Mouse (Mus musculus): Measurements from ENCODE around the gene Npc2. TPM values are rescaled to one million over a fixed set of nuclear protein-coding genes. Genes with fewer than 3 reads are reported as not detected.
A peak's percentile ranks its signal among the peaks of the same experiment; 100 is the strongest.

Gene Npc2
- polyA plus RNA-seq, 1 experiment from 2014 or later, result 80.7 TPM

- H3K9me3 ChIP-seq, result no peaks in the 10 kb centered on the region
- no peak overlapping the region for H3K9ac ChIP-seq (replicated peaks)
- H3K27ac ChIP-seq (replicated peaks), result no peak overlapping the region
- no peaks in the 10 kb centered on the region for H3K27me3 ChIP-seq
- ATAC-seq (replicated peaks), result no peak
- H3K4me2 ChIP-seq (replicated peaks), result no peak overlapping the region
- H3K4me1 ChIP-seq, result no peaks in the 10 kb centered on the region
- no peak overlapping the region for H3K4me3 ChIP-seq
- H3K36me3 ChIP-seq, result no peaks in the 10 kb centered on the region
- 77% methylated on average over 9 of the region's 9 CpGs for WGBS
These were observed 32.4 kb upstream of the Npc2 start for GRCm38 (mm10) chr12:84805228-84805842.

- H3K27me3 ChIP-seq, result no peaks in the 10 kb centered on the region
- 79% methylated on average over 3 of the region's 3 CpGs for WGBS
- no peak overlapping the region for H3K9ac ChIP-seq (replicated peaks)
- H3K36me3 ChIP-seq, result no peaks in the 10 kb centered on the region
- H3K27ac ChIP-seq (replicated peaks), result no peak overlapping the region
- H3K4me2 ChIP-seq (replicated peaks), result no peak overlapping the region
- no peaks in the 10 kb centered on the region for H3K9me3 ChIP-seq
- H3K4me3 ChIP-seq, result no peak overlapping the region
- no peaks in the 10 kb centered on the region for H3K4me1 ChIP-seq
- no peak for ATAC-seq (replicated peaks)
These were observed 29.7 kb upstream of the Npc2 start for GRCm38 (mm10) chr12:84802625-84803024.

GRCm38 (mm10) chr12:84801532-84802110 is 28.7 kb upstream of the Npc2 start:
- H3K9me3 ChIP-seq, result no peaks in the 10 kb centered on the region
- H3K27me3 ChIP-seq, result no peaks in the 10 kb centered on the region
- H3K4me2 ChIP-seq (replicated peaks), result no peak overlapping the region
- no peak overlapping the region for H3K4me3 ChIP-seq
- no peak overlapping the region for H3K9ac ChIP-seq (replicated peaks)
- WGBS, result 84% methylated on average over 13 of the region's 13 CpGs
- H3K27ac ChIP-seq (replicated peaks), result no peak overlapping the region
- H3K4me1 ChIP-seq, result no peaks in the 10 kb centered on the region
- no peak for ATAC-seq (replicated peaks)
- H3K36me3 ChIP-seq, result no peaks in the 10 kb centered on the region

- Histone ChIP-seq H3K4me1 (no peaks in the 10 kb centered on the region), H3K27ac (replicated peaks) (no peak overlapping the region), H3K9ac (replicated peaks) (no peak overlapping the region), H3K4me3 (no peak overlapping the region), H3K4me2 (replicated peaks) (no peak overlapping the region), H3K9me3 (no peaks in the 10 kb centered on the region), H3K27me3 (no peaks in the 10 kb centered on the region), H3K36me3 (no peaks in the 10 kb centered on the region)
- 72% methylated on average over 4 of the region's 4 CpGs for WGBS
- no peak for ATAC-seq (replicated peaks)
These were observed 27.5 kb upstream of the Npc2 start for GRCm38 (mm10) chr12:84800419-84800818.

GRCm38 (mm10) chr12:84799086-84799485 is 26.1 kb upstream of the Npc2 start:
- 92% methylated on average over 13 of the region's 13 CpGs for WGBS
- H3K4me3 ChIP-seq, result no peak overlapping the region
- no peak overlapping the region for H3K4me2 ChIP-seq (replicated peaks)
- H3K36me3 ChIP-seq, result no peaks in the 10 kb centered on the region
- H3K9me3 ChIP-seq, result no peaks in the 10 kb centered on the region
- ATAC-seq (replicated peaks), result no peak
- no peaks in the 10 kb centered on the region for H3K27me3 ChIP-seq
- no peak overlapping the region for H3K9ac ChIP-seq (replicated peaks)
- no peaks in the 10 kb centered on the region for H3K4me1 ChIP-seq
- H3K27ac ChIP-seq (replicated peaks), result no peak overlapping the region

GRCm38 (mm10) chr12:84794647-84795046 is 21.7 kb upstream of the Npc2 start:
- no peaks in the 10 kb centered on the region for H3K27me3 ChIP-seq
- H3K9ac ChIP-seq (replicated peaks), result no peak overlapping the region
- no peak for ATAC-seq (replicated peaks)
- 95% methylated on average over 8 of the region's 8 CpGs for WGBS
- no peaks in the 10 kb centered on the region for H3K36me3 ChIP-seq
- H3K4me3 ChIP-seq, result no peak overlapping the region
- H3K4me1 ChIP-seq, result no peaks in the 10 kb centered on the region
- no peak overlapping the region for H3K27ac ChIP-seq (replicated peaks)
- H3K9me3 ChIP-seq, result no peaks in the 10 kb centered on the region
- no peak overlapping the region for H3K4me2 ChIP-seq (replicated peaks)

- Histone ChIP-seq H3K9ac (replicated peaks) (no peak overlapping the region), H3K27me3 (no peaks in the 10 kb centered on the region), H3K4me3 (no peak overlapping the region), H3K4me2 (replicated peaks) (no peak overlapping the region), H3K9me3 (no peaks in the 10 kb centered on the region), H3K36me3 (no peaks in the 10 kb centered on the region), H3K4me1 (no peaks in the 10 kb centered on the region), H3K27ac (replicated peaks) (no peak overlapping the region)
- 87% methylated on average over 4 of the region's 4 CpGs for WGBS
- ATAC-seq (replicated peaks), result no peak
These were observed 19.7 kb upstream of the Npc2 start for GRCm38 (mm10) chr12:84792629-84793028.

- Histone ChIP-seq H3K4me3 (no peak overlapping the region), H3K27ac (replicated peaks) (no peak overlapping the region), H3K9me3 (no peaks in the 10 kb centered on the region), H3K4me2 (replicated peaks) (no peak overlapping the region), H3K27me3 (no peaks in the 10 kb centered on the region), H3K36me3 (no peaks in the 10 kb centered on the region), H3K4me1 (no peaks in the 10 kb centered on the region), H3K9ac (replicated peaks) (no peak overlapping the region)
- 74% methylated on average over 10 of the region's 10 CpGs for WGBS
- no peak for ATAC-seq (replicated peaks)
These were observed 17.9 kb upstream of the Npc2 start for GRCm38 (mm10) chr12:84790853-84791252.

GRCm38 (mm10) chr12:84786091-84786490 is 13.1 kb upstream of the Npc2 start:
- no peaks in the 10 kb centered on the region for H3K9me3 ChIP-seq
- no peak overlapping the region for H3K4me3 ChIP-seq
- no peak for ATAC-seq (replicated peaks)
- H3K27ac ChIP-seq (replicated peaks), result no peak overlapping the region
- H3K4me1 ChIP-seq, result peaks cover 7% of the 10 kb centered on the region
- H3K36me3 ChIP-seq, result no peaks in the 10 kb centered on the region
- 63% methylated on average over 5 of the region's 5 CpGs for WGBS
- no peaks in the 10 kb centered on the region for H3K27me3 ChIP-seq
- H3K4me2 ChIP-seq (replicated peaks), result no peak overlapping the region
- H3K9ac ChIP-seq (replicated peaks), result no peak overlapping the region

GRCm38 (mm10) chr12:84784604-84785381 is 11.8 kb upstream of the Npc2 start:
- peak overlapping the region; percentile 20; the same call in 1 of the 2 replicates for H3K4me2 ChIP-seq (replicated peaks)
- no peaks in the 10 kb centered on the region for H3K27me3 ChIP-seq
- no peaks in the 10 kb centered on the region for H3K9me3 ChIP-seq
- peak; percentile 66 for ATAC-seq (replicated peaks)
- H3K9ac ChIP-seq (replicated peaks), result no peak overlapping the region
- H3K36me3 ChIP-seq, result no peaks in the 10 kb centered on the region
- H3K4me3 ChIP-seq, result no peak overlapping the region
- H3K27ac ChIP-seq (replicated peaks), result no peak overlapping the region
- WGBS, result 36% methylated on average over 25 of the region's 25 CpGs
- H3K4me1 ChIP-seq, result peaks cover 7% of the 10 kb centered on the region

- ATAC-seq (replicated peaks), result no peak
- no peak overlapping the region for H3K9ac ChIP-seq (replicated peaks)
- no peaks in the 10 kb centered on the region for H3K9me3 ChIP-seq
- H3K36me3 ChIP-seq, result no peaks in the 10 kb centered on the region
- no peak overlapping the region for H3K27ac ChIP-seq (replicated peaks)
- H3K4me1 ChIP-seq, result peaks cover 20% of the 10 kb centered on the region
- H3K4me3 ChIP-seq, result no peak overlapping the region
- H3K4me2 ChIP-seq (replicated peaks), result no peak overlapping the region
- H3K27me3 ChIP-seq, result no peaks in the 10 kb centered on the region
These were observed 3.3 kb upstream of the Npc2 start for GRCm38 (mm10) chr12:84776229-84776628.

- no peaks in the 10 kb centered on the region; the same call in 1 of the 2 replicates for H3K36me3 ChIP-seq
- no peaks in the 10 kb centered on the region for H3K27me3 ChIP-seq
- H3K4me2 ChIP-seq (replicated peaks), result no peak overlapping the region
- WGBS, result 94% methylated on average over 6 of the region's 6 CpGs
- peaks cover 35% of the 10 kb centered on the region for H3K4me1 ChIP-seq
- H3K27ac ChIP-seq (replicated peaks), result no peak overlapping the region
- no peaks in the 10 kb centered on the region for H3K9me3 ChIP-seq
- H3K9ac ChIP-seq (replicated peaks), result no peak overlapping the region
- no peak for ATAC-seq (replicated peaks)
- H3K4me3 ChIP-seq, result no peak overlapping the region; the same call in 1 of the 2 replicates
These were observed 1.4 kb upstream of the Npc2 start for GRCm38 (mm10) chr12:84774376-84774775.
